Mouse (Mus musculus): ENCODE measurements around the gene Rfx4.

- TF ChIP-seq CTCF (IDR thresholded peaks at IDR 0.05; ENCODE audit: low read depth, low read length): no peak
- TF ChIP-seq POLR2A (IDR thresholded peaks at IDR 0.05; ENCODE audit: extremely low read depth, insufficient read depth, low read length): no peak
Observed at GRCm38 (mm10) chr10:84810030-84810849, 54.4 kb downstream of the Rfx4 start.

Measured in liver, adult 2 months (tissue).